Mouse (Mus musculus): Measurements from ENCODE around the gene Olfr312. TPM values are rescaled to one million over a fixed set of nuclear protein-coding genes. Genes with fewer than 3 reads are reported as not detected.

Olfr312 gene
- total and polyA plus RNA-seq, 3 experiments = not detected

DNA sequence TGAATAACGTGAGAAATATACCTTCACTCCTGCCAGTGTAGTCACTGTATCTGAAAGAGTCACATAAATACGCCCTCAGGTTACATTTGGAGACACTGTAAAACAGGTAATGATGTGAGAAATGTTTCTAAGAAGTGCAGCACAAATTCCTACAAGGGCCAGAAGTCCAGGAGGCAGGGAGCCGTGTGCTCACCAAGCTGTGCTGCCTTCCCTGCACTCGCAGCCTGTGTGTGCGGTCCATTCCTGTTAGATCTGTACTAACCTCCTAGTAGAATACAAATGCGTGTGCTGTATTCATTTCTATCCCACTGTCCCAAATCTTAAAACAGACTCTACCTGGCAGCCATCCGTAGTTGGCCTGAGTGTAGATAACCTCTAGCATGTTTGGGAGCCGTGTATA lies 31.7 kb downstream of the Olfr312 start:
- peaks cover 0 to 30% of the 10 kb centered on the region in 2 experiments; a peak in 2 of 4 replicates for H3K36me3 ChIP-seq (ENCODE audit: control insufficient read depth in 1 of 2, insufficient read depth in 2 of 2, low read length in 2 of 2)

DNA sequence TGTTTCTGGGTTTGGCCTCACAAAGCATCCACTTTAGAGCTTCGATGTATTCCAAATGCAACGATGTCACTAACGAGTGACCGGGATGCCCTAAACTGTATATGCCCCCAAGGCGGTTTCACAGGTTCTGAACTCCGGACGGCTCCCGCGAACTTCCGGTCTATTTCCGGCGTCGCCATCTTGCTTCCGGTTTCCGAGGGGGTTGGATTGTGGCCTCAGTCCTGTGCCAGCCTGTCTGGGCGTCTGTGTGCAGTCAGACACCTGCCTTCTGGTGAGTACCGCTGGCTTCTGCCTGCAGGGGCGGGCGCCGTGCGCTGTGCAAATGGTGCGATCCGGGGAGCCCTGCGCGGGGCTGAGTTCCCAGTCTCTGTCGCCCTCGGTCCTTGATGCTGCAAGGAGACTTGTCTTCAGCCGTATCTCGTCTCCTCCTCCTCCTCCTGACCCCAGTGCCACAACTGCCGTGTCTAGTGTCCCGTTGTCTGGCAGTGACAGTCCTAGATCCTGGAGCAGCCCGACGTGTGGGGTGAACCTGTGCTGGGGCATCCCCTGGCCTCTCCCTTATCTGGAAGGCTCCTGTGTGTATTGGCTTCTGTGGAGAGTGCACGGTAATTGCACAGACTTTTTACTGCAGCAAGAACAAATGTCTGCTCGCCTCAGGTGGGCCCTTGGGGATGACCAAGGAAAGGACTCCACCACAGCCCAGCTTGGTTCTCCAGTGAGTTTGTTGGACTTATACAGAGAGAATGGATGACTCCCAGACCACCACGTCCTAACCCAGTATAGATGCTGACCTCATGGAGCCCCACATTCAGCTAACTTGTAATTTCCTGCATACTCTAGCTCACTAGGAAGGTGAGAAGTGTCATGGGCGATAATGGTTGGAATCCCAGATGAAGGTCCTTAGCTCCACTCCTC lies 38.3 kb downstream of the Olfr312 start, which contains the start of gene 2810021J22Rik:
Gene 2810021J22Rik, plus strand, starts transcription at position 178 of the 915 bp plus-strand sequence.
- Histone ChIP-seq H3K4me1 (ENCODE audit: control insufficient read depth in 1 of 2, insufficient read depth in 2 of 2, low read length in 2 of 2) (peaks cover 3 to 7% of the 10 kb centered on the region in 2 experiments), H3K36me3 (ENCODE audit: control insufficient read depth in 1 of 2, insufficient read depth in 2 of 2, low read length in 2 of 2) (peaks cover 0 to 6% of the 10 kb centered on the region in 2 experiments; a peak in 2 of 4 replicates), H3K79me2 (ENCODE audit: control insufficient read depth, insufficient read depth, low read length, poor library complexity) (peaks cover 5% of the 10 kb centered on the region), H3K27me3 (ENCODE audit: control insufficient read depth in 1 of 2, insufficient read depth in 2 of 2, low read length in 2 of 2) (no peaks in the 10 kb centered on the region), H3K27ac (ENCODE audit: control insufficient read depth, low read depth, low read length) (peak within 1 kb of the TSS; percentile 74), H3K9me3 (replicated peaks; ENCODE audit: insufficient read depth, low read length) (no peaks in the 10 kb centered on the region), H3K4me3 (ENCODE audit: control insufficient read depth in 1 of 2, insufficient read depth in 1 of 2, low read depth in 2 of 2, low read length in 2 of 2) (peak within 1 kb of the TSS; percentile 57 to 97), H3K9ac (ENCODE audit: control insufficient read depth, low read depth, low read length, poor library complexity, severe bottlenecking) (peak within 1 kb of the TSS; percentile 90)
- DNase-seq (ENCODE audit: low read depth, low spot score) = peak; percentile 93
- TF ChIP-seq MXI1 (IDR thresholded peaks at IDR 0.05; ENCODE audit: low read depth, low read length) (peak; percentile 65; the same call in 1 of the 2 replicates), BHLHE40 (IDR thresholded peaks at IDR 0.05; ENCODE audit: borderline replicate concordance, low read depth, low read length) (no peak), TCF12 (IDR thresholded peaks at IDR 0.05; ENCODE audit: low read depth, low read length) (peak; percentile 81), TBP (IDR thresholded peaks at IDR 0.05; ENCODE audit: low read depth, low read length) (peak; percentile 91), CHD2 (IDR thresholded peaks at IDR 0.05; ENCODE audit: low read length) (no peak), JUND (IDR thresholded peaks at IDR 0.05; ENCODE audit: low read depth, low read length) (0 out of 2 replicates have a peak, but pooled peaks have one; percentile 5), E2F4 (IDR thresholded peaks at IDR 0.05; ENCODE audit: borderline replicate concordance, low read depth, low read length) (0 out of 2 replicates have a peak, but pooled peaks have one; percentile 13), POLR2AphosphoS2 (IDR thresholded peaks at IDR 0.05; ENCODE audit: low read length) (peak; percentile 81; the same call in 1 of the 2 replicates), EP300 (IDR thresholded peaks at IDR 0.05; ENCODE audit: low read depth in 1 of 2, low read length in 2 of 2) (0 out of 4 replicates have a peak, but pooled peaks of 1 of the 2 experiments have one; percentile 25), POLR2AphosphoS5 (IDR thresholded peaks at IDR 0.05; ENCODE audit: borderline replicate concordance, low read depth, low read length) (no peak), ZMIZ1 (IDR thresholded peaks at IDR 0.05; ENCODE audit: low read depth, low read length) (peak; percentile 75; the same call in 1 of the 2 replicates), ZNF384 (IDR thresholded peaks at IDR 0.05; ENCODE audit: low read depth, low read length) (peak; percentile 69), ELF1 (IDR thresholded peaks at IDR 0.05; ENCODE audit: low read depth, low read length) (peak; percentile 91), ETS1 (IDR thresholded peaks at IDR 0.05; ENCODE audit: low read depth, low read length) (peak; percentile 41; the same call in 1 of the 2 replicates), NELFE (IDR thresholded peaks at IDR 0.05; ENCODE audit: low read depth, low read length) (peak; percentile 91), KAT2A (conservative IDR thresholded peaks at IDR 0.05; ENCODE audit: low read depth, low read length) (no peak; the same call in 1 of the 2 replicates), SIN3A (IDR thresholded peaks at IDR 0.05; ENCODE audit: low read length) (peak; percentile 92), USF1 (IDR thresholded peaks at IDR 0.05; ENCODE audit: low read depth, low read length) (no peak), CHD1 (IDR thresholded peaks at IDR 0.05; ENCODE audit: low read depth, low read length) (no peak), HCFC1 (IDR thresholded peaks at IDR 0.05; ENCODE audit: low read depth, low read length) (peak; percentile 85), UBTF (IDR thresholded peaks at IDR 0.05; ENCODE audit: borderline replicate concordance, insufficient read depth, low read depth, low read length) (no peak), GATA1 (IDR thresholded peaks at IDR 0.05; ENCODE audit: low read depth, low read length) (0 out of 2 replicates have a peak, but pooled peaks have one; percentile 2)

More for the DNA sequence above, 31.7 kb downstream of the Olfr312 start:
- no peak overlapping the region for H3K9ac ChIP-seq (ENCODE audit: control insufficient read depth, low read depth, low read length, poor library complexity, severe bottlenecking)
- no peaks in the 10 kb centered on the region; the same call in 1 of the 2 replicates for H3K9me3 ChIP-seq (replicated peaks; ENCODE audit: insufficient read depth, low read length)
- H3K27ac ChIP-seq (ENCODE audit: control insufficient read depth, low read depth, low read length) = no peak overlapping the region
- no peak for TF ChIP-seq TCF12 (IDR thresholded peaks at IDR 0.05; ENCODE audit: low read depth, low read length)
- no peak for TF ChIP-seq MXI1 (IDR thresholded peaks at IDR 0.05; ENCODE audit: low read depth, low read length)
- no peak for TF ChIP-seq BHLHE40 (IDR thresholded peaks at IDR 0.05; ENCODE audit: borderline replicate concordance, low read depth, low read length)
- TF ChIP-seq CHD1 (IDR thresholded peaks at IDR 0.05; ENCODE audit: low read depth, low read length) = no peak
- no peak for TF ChIP-seq MEF2A (IDR thresholded peaks at IDR 0.05; ENCODE audit: extremely low read depth, insufficient replicate concordance, low read depth, low read length, poor library complexity, severe bottlenecking)
- no peak for TF ChIP-seq USF1 (IDR thresholded peaks at IDR 0.05; ENCODE audit: low read depth, low read length)
- no peak for TF ChIP-seq MAX (IDR thresholded peaks at IDR 0.05; ENCODE audit: low read length)
- no peak for TF ChIP-seq ZNF384 (IDR thresholded peaks at IDR 0.05; ENCODE audit: low read depth, low read length)
- TF ChIP-seq GABPA (IDR thresholded peaks at IDR 0.05; ENCODE audit: low read depth, low read length) = no peak
- no peak for TF ChIP-seq TBP (IDR thresholded peaks at IDR 0.05; ENCODE audit: low read depth, low read length)
- TF ChIP-seq CTCF (IDR thresholded peaks at IDR 0.05 in 2 of 3, conservative IDR thresholded peaks at IDR 0.05 in 1 of 3; ENCODE audit: control insufficient read depth in 1 of 3, insufficient read depth in 1 of 3, low read depth in 2 of 3, low read length in 3 of 3, poor library complexity in 1 of 3, severe bottlenecking in 1 of 3) = no peak
- TF ChIP-seq EP300 (IDR thresholded peaks at IDR 0.05; ENCODE audit: low read depth in 1 of 2, low read length in 2 of 2) = no peak
- TF ChIP-seq MAFK (IDR thresholded peaks at IDR 0.05; ENCODE audit: borderline replicate concordance, low read depth, low read length) = no peak
- TF ChIP-seq RAD21 (IDR thresholded peaks at IDR 0.05; ENCODE audit: low read depth, low read length) = no peak
- TF ChIP-seq ZMIZ1 (IDR thresholded peaks at IDR 0.05; ENCODE audit: low read depth, low read length) = no peak
- TF ChIP-seq POLR2A (IDR thresholded peaks at IDR 0.05; ENCODE audit: control insufficient read depth in 1 of 2, insufficient read depth in 1 of 2, low read depth in 1 of 2, low read length in 2 of 2, poor library complexity in 1 of 2) = no peak
- no peak for TF ChIP-seq POLR2AphosphoS5 (IDR thresholded peaks at IDR 0.05; ENCODE audit: borderline replicate concordance, low read depth, low read length)
- no peak overlapping the region for H3K4me3 ChIP-seq (ENCODE audit: control insufficient read depth in 1 of 2, insufficient read depth in 1 of 2, low read depth in 2 of 2, low read length in 2 of 2)
- DNase-seq (ENCODE audit: low read depth, low spot score) = no peak
- no peaks in the 10 kb centered on the region for H3K27me3 ChIP-seq (ENCODE audit: control insufficient read depth in 1 of 2, insufficient read depth in 2 of 2, low read length in 2 of 2)
- no peaks in the 10 kb centered on the region for H3K79me2 ChIP-seq (ENCODE audit: control insufficient read depth, insufficient read depth, low read length, poor library complexity)
- no peaks in the 10 kb centered on the region for H3K4me1 ChIP-seq (ENCODE audit: control insufficient read depth in 1 of 2, insufficient read depth in 2 of 2, low read length in 2 of 2)
